Mouse (Mus musculus): Measurements from ENCODE around the gene C6. TPM values are rescaled to one million over a fixed set of nuclear protein-coding genes. Genes with fewer than 3 reads are reported as not detected.

The C6 gene
- polyA plus RNA-seq, 1 experiment from 2014 or later, result not detected

DNA sequence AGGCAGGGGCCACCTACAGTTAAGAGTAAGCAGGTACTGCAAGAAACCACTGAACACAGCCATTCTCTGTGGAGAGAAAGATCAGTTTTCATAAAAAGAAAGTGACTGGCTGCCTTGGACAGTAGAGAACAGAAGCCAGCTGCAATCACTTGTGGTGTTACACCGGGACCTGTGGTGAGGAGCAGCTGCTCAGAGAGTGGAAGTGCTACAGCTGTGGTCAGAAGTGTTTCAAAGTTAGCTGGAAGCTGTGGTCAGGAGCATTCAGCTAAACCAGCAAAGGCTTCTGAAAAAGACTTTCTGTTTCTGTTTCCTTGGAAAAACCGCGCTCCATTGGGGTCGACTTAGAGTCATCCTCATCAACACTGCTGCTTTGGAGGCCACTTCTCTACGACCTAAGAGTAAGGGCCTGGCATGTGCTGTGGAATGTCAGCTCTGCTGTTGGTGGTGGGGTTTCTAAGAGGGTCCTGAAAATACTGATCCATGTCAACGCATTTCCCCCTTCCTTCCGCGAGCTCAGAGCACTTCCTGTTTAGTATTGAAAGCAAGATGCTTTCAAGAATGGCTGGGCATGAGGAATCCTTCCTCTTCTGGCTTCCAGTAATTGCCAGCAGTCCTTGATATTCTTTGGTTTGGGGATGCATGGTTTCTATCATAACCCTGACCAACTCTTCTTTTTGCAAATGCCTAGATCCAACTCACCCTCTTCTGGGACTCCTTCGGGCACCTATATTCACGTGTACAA lies 89.9 kb downstream of the C6 start:
- Histone ChIP-seq H3K4me2 (no peak overlapping the region), H3K27me3 (no peaks in the 10 kb centered on the region), H3K36me3 (no peaks in the 10 kb centered on the region), H3K4me3 (replicated peaks) (no peak overlapping the region), H3K27ac (no peak overlapping the region), H3K9me3 (no peaks in the 10 kb centered on the region; the same call in 1 of the 2 replicates), H3K4me1 (replicated peaks) (no peaks in the 10 kb centered on the region), H3K9ac (replicated peaks) (no peak overlapping the region)
- peak; percentile 59; the same call in 1 of the 2 replicates for ATAC-seq (ENCODE audit: insufficient number of reproducible peaks, insufficient read depth, low FRiP score, low TSS enrichment, low read depth)
- WGBS, result 84% methylated on average over 10 of the region's 10 CpGs

DNA sequence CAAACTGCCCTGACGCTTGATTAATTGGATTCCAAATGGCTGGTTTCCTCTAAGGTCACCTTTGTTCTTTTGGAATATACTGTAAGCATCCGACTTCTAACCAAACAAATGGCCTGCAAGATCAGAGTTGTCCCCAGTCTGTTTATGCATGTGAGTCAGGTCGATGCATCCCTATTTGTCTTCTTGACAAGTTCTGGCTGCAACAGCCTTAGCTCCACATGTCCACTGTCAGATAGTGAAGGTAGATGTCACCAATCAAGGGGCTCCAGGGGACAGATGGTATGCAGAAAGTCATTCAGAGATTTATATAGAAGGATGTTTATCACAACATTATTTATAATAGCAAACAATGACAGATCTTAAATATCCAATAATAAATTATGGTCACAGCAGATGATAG lies 91.5 kb downstream of the C6 start:
- Histone ChIP-seq H3K9ac (replicated peaks) (no peak overlapping the region), H3K4me2 (no peak overlapping the region)

DNA sequence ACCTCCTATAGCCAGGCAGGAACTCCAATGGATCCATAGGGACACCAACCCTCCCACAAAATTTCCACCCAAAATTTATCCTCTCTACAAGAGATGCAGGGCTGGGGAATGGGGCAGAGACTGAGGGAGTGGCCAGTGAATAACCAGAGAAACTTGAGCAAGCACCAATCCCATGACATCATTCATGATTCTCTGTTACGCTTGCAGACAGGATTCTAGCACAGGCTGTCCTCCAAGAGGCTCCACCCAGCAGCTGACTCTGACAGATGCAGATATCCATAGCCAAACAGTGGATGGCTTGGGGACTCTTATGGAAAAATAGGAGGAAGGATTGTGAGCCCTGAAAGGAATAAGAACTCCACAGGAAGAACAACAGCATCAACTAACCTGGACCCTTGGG lies 94.2 kb downstream of the C6 start:
- no peak overlapping the region for H3K4me2 ChIP-seq
- no peaks in the 10 kb centered on the region for H3K36me3 ChIP-seq
- WGBS, result 68% methylated on average over 1 of the region's 1 CpGs
- H3K4me3 ChIP-seq (replicated peaks), result no peak overlapping the region
- no peaks in the 10 kb centered on the region; the same call in 1 of the 2 replicates for H3K9me3 ChIP-seq
- H3K27ac ChIP-seq, result no peak overlapping the region
- no peak overlapping the region for H3K9ac ChIP-seq (replicated peaks)
- H3K4me1 ChIP-seq (replicated peaks), result no peaks in the 10 kb centered on the region
- no peaks in the 10 kb centered on the region for H3K27me3 ChIP-seq
- no peak for ATAC-seq (ENCODE audit: insufficient number of reproducible peaks, insufficient read depth, low FRiP score, low TSS enrichment, low read depth)

More for the DNA sequence above, 91.5 kb downstream of the C6 start:
- Histone ChIP-seq H3K4me3 (replicated peaks) (no peak overlapping the region), H3K27me3 (no peaks in the 10 kb centered on the region), H3K4me1 (replicated peaks) (no peaks in the 10 kb centered on the region), H3K36me3 (no peaks in the 10 kb centered on the region), H3K27ac (no peak overlapping the region), H3K9me3 (no peaks in the 10 kb centered on the region; the same call in 1 of the 2 replicates)
- 56% methylated on average over 3 of the region's 3 CpGs for WGBS
- ATAC-seq (ENCODE audit: insufficient number of reproducible peaks, insufficient read depth, low FRiP score, low TSS enrichment, low read depth), result no peak

DNA sequence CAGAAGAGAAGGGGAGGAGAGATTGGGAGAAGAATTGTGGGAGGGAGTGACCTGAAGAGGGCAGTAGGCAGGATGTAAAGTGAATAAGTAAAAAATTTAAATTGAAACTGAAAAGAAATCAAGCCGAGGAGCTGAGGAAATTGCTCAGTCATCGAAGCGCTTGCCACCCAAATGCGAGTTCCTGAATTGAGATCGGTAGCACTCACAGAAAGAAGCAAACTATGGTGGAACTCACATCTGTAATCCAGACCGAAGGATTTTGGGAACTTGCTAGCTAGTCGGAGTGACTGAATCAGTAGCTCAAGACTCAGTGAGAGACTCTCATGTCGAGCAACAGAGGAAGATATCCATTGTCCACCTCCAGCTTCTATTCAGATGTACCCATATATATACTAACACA lies 94.8 kb downstream of the C6 start:
- no peak overlapping the region for H3K9ac ChIP-seq (replicated peaks)
- no peak overlapping the region for H3K27ac ChIP-seq
- H3K4me2 ChIP-seq, result no peak overlapping the region
- H3K4me3 ChIP-seq (replicated peaks), result no peak overlapping the region
- H3K27me3 ChIP-seq, result no peaks in the 10 kb centered on the region
- ATAC-seq (ENCODE audit: insufficient number of reproducible peaks, insufficient read depth, low FRiP score, low TSS enrichment, low read depth), result no peak
- H3K9me3 ChIP-seq, result no peaks in the 10 kb centered on the region
- WGBS, result 95% methylated on average over 8 of the region's 8 CpGs
- H3K4me1 ChIP-seq (replicated peaks), result no peaks in the 10 kb centered on the region
- no peaks in the 10 kb centered on the region for H3K36me3 ChIP-seq

DNA sequence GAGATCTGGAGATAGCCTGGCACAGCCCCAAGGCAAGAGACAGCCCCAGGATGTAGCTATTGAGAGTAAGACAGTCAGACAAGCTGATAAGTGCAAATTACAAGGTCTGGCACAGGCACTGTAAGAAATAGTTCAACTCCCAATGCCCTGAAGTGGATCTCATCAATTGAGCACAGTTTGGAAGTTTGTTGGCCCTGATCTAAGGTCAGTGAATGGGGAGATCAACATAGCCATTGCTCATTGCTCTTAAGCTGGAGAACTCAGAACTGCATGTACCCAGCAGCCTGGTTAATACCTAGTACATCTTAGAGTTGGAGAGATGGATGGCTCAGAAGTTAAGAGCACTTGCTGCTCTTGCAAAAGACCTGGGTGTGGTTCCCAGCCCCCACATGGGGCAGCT lies 100.8 kb downstream of the C6 start:
- Histone ChIP-seq H3K9ac (replicated peaks) (no peak overlapping the region), H3K27me3 (no peaks in the 10 kb centered on the region), H3K36me3 (no peaks in the 10 kb centered on the region), H3K4me3 (replicated peaks) (no peak overlapping the region), H3K27ac (no peak overlapping the region), H3K4me1 (replicated peaks) (no peaks in the 10 kb centered on the region), H3K9me3 (no peaks in the 10 kb centered on the region), H3K4me2 (no peak overlapping the region)
- ATAC-seq (ENCODE audit: insufficient number of reproducible peaks, insufficient read depth, low FRiP score, low TSS enrichment, low read depth), result no peak

DNA sequence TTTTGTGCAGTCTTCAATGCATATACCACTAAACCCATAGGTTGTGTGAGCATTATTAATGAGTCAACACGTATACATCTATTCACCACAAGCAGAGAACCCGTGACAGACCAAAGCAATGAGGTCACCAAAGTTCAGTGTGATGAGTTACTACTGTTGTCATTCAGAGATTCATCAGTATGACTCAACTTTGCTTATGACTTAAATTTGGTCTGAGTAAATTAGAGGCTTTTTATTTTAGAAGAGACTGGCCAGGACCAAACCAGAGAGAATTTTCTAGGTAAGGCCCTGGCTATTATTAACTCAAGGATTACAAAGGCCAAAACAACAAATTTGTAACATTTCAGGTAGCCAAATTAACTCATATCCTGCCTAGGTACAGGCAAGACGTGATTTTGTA lies 109.4 kb downstream of the C6 start:
- H3K9me3 ChIP-seq, result no peaks in the 10 kb centered on the region
- no peak for ATAC-seq (ENCODE audit: insufficient number of reproducible peaks, insufficient read depth, low FRiP score, low TSS enrichment, low read depth)
- H3K9ac ChIP-seq (replicated peaks), result no peak overlapping the region
- WGBS, result 87% methylated on average over 3 of the region's 3 CpGs
- no peak overlapping the region for H3K27ac ChIP-seq
- no peak overlapping the region for H3K4me3 ChIP-seq (replicated peaks)
- H3K4me1 ChIP-seq (replicated peaks), result no peaks in the 10 kb centered on the region
- no peak overlapping the region for H3K4me2 ChIP-seq
- no peaks in the 10 kb centered on the region for H3K27me3 ChIP-seq
- H3K36me3 ChIP-seq, result no peaks in the 10 kb centered on the region

DNA sequence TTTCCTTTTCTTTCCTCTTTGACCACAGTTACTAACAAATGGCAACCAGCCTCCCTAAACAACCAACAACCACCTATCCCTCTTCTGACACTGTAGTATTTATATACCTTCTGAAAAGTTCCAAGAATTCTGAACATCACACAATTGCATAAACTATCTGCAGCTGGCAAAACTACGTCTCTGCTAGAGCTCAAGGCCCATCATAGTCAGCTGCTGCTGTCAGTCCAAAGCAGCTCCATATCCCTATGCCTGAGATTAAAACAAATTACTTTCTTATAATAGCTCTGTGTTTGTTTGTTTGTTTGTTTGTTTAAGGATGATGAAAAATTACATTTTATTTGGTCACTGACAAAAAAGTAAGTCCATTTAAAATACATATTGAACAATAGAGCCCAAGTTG lies 123.0 kb downstream of the C6 start:
- no peaks in the 10 kb centered on the region for H3K27me3 ChIP-seq
- no peak for ATAC-seq (ENCODE audit: insufficient number of reproducible peaks, insufficient read depth, low FRiP score, low TSS enrichment, low read depth)
- no peak overlapping the region for H3K9ac ChIP-seq (replicated peaks)
- H3K4me2 ChIP-seq, result no peak overlapping the region
- no peaks in the 10 kb centered on the region for H3K9me3 ChIP-seq
- no peak overlapping the region for H3K27ac ChIP-seq
- H3K36me3 ChIP-seq, result no peaks in the 10 kb centered on the region
- H3K4me3 ChIP-seq (replicated peaks), result no peak overlapping the region
- H3K4me1 ChIP-seq (replicated peaks), result no peaks in the 10 kb centered on the region
- 97% methylated on average over 1 of the region's 1 CpGs for WGBS

Other genes with a start within 250 kb of the C6 start
- not detected in 2 replicates for gene Mroh2b, start 171.6 kb downstream of the C6 start, polyA plus RNA-seq (2016; fragmentation: Nextera tagmentation; extraction: Ambion mirVana)

All from limb, embryonic 12.5 days (tissue).